Mouse (Mus musculus) spleen, postnatal 10 days (tissue): ENCODE measurements around the gene Lgals2.

Source experiments
- DNase-seq, 2 experiments: peaks; one replicate each; pipeline ENCODE4 v3.0.0; 2021 to 2022; ENCODE audit warnings: low spot score in 2 of 2

Lgals2 gene

DNA sequence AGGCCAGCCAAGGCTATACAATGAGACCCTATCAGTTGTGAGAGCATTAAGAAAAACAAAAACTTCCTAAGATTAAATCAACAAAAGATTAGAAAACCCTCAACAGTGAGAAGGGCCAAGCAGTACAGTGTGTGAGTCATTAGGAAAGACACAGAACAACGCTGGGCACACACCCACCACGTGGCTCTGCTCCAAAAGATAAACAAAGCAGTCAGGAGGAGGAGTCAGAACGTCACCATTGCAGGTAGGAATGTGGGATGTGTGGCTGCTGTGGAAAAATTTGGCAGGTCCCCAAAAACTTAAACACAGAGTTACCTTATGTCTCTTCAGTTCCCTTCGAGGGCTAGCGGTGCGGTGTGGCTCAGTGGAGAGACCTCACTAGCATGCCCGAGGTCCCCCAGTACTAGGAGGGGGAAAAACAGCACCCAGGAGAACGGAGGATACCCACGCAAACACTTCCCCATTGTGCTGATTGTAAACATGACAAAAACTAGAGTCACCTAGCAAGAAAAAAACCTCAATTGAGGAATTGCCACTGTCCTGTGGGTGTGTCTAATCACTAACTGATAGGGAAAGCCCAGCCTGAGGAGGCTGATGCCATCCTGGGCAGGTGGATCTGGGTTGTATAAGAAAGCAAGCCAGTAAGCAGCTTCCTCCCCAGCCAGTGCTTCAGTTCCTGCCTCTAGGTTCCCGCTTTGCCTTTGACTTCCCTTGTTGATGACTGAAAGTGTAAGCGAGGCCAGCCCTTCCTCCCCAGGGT is 39.8 kb downstream of the Lgals2 start:
- DNase-seq, result no peak

DNA sequence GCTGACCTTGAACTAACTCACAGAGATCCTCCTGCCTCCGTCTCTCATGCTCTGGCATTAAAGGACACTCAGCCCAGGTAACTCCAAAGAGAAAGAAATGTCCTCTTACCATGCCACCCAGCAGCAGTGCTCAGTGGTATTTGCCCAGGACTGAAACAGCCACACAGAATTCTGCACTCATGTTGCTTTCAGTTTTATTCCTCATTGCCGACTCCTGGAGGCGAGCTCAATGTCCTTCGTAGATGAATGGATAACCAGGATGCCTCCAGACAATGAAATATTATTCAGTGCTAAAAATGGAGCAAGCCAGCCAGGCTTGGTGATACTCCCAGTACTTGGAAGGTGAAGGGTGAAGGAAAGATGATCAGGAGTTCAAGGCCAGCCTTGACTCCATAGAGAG is 41.7 kb downstream of the Lgals2 start:
- no peak for DNase-seq

DNA sequence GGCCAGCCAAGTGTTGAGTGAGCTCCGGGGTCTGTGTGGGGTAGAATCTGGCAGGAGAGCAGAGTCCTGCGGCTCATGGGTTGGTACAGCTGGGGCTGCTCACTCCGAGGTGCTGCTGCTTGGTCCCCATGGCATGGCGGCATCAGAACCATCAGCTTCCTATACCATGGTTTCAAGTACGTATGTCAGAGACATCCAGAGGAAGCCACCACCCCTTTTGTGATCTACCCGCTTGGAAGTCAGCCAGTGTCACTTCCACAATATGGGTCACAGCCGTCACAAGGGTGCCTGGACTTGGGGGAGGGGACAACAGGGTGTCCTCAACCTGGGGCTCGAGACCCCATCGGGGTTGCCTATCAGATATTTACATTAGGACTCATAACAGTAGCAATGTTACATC is 45.2 kb downstream of the Lgals2 start:
- no peak for DNase-seq

DNA sequence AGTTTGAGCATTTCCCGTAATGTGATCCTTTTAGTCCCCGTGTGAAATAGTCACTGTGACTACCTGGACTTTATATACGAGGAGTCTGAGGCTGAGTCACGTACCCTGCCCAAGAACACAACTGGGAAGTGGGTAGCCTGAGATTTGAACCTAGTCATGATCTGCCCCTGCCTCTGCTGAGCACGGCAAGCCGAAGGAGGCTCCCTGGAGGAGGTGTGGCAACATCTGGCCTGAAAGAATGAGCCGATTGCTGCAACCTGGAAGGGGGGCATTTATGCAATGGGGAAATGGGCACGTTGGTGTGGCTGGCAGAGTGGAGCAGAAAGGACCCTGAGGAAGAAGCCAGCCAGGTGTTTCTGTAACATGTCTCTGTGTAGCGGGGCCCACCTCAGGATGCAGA is 45.6 kb downstream of the Lgals2 start:
- DNase-seq, result no peak

DNA sequence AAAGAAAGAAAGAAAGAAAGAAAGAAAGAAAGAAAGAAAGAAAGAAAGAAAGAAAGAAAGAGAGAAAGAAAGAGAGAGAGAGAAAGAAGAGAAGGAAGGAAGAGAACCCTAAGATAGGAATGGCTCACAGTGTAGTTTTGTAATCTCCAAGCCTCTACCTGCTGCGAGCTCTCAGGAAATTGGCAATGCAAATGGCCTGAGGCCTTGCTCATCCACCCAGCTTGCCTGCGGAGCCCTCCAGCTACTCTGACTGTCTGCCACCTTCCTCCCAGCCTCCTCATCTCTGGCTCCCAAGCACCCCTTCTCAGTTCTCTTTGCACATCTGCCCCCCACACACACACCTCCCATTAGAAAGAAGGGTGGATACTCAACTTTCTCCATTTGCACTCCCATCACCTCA is 46.3 kb downstream of the Lgals2 start:
- no peak for DNase-seq

DNA sequence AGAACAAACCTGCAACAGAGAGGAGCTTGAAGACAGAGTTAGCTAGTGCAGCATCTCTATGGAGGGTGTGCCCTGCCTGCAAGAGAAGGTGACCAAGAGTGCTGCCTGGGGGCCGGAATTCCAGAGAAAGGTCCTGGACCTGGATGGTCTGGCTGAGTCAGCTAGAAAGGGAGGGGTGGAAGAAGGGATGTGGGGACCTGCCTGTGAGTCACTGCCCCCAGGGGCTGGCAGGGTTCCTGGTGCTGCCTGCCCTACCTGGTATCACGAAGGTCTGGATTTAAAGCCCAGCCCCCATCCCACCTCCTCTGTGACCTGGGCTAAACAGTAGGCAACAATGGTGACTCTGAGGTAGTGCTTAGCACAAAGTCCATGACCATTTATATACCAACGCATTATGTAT is 48.2 kb downstream of the Lgals2 start:
- DNase-seq, result no peak

DNA sequence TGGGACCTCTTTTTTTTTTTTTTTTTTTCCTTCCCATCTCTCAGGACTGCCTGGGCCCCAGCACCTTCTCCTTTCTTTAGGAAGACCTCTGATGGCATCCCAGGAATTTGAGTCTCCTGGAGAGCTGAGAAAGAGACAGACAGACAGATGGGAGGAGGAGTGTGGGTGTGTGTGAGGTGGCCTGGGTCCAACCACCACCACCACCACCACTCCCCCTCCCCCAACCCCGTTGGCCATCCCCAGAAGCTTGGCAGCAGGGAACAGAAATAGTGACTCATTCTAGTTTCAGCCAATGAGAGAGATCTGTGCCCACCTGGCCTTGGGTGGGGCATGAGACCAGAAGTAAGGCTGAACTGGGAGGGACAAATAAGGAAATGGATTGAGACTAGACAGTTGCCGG is 48.7 kb downstream of the Lgals2 start:
- no peak for DNase-seq

DNA sequence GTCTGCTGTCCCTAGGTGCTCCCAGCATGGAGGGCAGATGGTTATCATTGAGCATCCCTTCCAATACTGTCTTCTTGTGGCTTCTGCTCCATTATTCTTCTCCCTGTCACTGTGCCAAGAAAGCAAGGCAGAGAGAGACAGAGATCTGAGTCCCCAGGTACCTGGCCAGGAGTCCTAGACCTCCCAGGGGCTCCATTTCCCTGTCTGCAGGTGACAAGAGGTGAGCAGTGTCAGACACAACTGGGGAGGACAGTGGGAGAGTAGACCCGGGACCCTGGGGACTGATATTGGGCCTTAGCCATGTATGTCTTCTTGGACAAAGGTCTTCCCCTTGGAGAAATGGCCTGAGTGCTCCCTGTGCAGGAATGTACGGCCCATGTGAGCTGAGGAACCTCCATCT is 50.0 kb downstream of the Lgals2 start:
- DNase-seq, result no peak

DNA sequence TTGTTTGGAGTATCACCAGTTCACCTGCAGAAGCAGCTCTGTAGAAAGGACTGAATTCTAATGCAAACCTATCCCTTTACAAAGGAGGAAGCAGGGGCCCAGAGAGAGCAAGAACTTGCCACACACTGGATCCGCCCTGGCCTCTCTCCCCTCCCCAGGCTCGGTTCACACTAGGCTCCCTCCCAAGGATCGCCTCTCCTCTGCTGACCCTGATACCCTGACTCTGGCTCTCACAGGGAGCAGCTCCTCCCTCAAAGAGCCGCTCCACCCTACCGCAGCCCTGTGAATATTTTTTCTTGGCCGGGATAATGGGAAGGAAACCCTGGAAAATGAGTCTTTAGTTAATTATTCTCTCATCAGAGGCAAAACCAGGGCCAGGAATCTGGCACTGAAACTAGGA is 51.0 kb downstream of the Lgals2 start:
- no peak for DNase-seq

DNA sequence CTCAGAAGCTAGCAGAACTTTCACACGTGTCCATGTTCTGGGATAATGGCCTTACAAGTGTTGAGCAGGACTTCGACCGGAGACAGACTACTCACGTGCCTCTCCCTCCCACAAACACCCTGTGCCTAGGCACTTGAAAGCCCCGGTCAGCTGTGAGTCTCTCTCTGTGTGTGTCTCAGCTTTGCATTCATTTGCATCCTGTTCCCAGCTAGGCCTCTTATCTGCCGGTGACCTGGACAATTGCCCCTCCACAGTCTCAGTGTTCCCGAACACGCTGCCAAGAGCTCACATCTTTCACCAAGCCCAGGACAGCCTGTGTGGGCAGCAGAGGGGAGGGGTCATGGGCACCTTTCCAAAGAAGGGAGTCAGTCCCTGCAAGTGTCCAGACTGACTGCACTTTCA is 51.8 kb downstream of the Lgals2 start:
- no peak for DNase-seq

DNA sequence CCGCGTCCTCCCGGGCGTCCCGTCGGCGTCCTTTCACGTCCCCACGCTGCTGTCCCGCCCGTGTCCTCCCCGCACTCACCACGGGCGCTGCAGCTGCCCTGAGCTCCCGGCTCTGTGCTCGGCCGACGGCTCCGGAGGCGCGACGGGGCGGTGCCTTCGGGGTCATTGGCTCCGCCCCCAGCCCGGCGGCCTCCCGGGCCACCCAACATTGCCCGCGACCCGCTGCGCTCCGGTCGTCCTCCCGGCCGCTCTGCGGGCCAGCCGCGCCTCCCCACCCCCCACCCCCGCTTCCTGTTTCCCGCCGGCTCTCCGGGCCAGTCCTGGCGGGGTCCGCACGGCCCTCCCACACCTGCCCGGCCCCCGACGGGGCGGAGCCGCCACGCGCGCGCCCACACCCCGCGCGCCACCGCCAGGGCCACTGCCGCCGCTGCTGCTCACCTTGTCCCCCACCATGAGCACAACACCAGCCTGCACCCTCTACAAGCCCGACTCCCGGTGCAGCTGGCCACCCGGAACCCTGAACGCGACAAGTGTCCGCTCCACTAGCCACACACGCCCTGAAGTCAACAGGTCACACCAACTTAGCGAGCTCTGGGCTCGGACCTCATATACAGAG is 52.4 kb downstream of the Lgals2 start, which contains the start of gene Card10:
Gene Card10 (minus strand): TSS at position 267 of the 616 bp plus-strand sequence.
- peak in 1 of 2 experiments; percentile 55 for DNase-seq

DNA sequence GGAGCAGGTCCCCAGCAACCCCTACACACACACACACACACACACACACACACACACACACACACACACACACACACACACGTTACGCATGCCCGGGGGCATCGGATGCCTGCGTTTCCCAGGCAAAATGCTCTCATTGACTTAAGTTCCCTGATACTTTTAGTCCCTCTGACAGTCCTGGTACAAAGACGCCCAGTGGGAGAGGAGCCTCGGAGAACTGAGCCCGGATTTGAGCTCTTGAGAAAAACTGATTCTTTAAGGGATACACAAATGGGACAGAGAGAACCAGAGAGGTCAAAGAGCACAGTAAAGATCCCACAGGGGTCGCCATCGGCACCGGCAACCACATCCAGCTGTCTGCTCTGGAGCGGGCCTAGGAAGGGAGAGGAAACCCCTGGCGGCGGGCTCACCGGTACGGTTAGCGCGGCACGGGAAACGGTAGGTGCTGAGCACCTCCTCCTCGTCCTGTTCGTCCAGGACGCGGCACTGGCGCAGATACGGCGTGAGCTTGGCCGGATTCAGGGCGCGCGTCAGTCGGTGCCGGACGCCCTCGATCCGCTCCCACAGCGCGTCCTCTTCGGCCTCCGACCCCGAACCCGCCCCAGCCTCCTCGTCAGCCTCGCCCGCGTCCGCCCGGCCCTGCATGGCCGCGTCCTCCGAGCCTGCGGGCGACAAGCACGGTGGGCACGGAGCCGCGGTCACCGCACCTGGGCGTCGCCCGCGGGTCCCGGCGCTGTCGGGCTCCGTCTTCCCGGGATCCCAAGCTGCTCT is 53.2 kb downstream of the Lgals2 start:
- peak in 1 of 2 experiments; percentile 24 for DNase-seq

DNA sequence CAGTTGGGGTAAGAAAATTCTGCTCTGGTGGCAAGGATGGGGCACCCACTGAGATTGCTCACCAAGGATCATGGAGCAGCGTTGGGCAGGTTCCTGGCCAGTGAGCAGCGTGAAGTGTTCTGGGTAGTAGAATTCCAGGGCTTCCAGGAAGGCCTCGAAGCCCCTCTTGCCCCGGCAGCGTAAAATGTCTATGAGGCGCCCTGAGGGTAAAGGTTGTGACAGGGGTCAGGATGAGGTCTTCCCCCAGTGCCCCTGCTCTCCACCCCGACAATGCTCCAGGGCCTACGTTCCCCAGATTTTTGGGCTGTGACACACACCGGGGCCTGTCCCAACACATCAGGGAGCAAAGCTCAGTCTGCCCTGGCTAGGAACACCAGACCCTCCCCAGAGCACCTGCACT is 53.8 kb downstream of the Lgals2 start:
- no peak for DNase-seq
